Mouse (Mus musculus): Measurements from ENCODE around the gene Cops9. TPM values are rescaled to one million over a fixed set of nuclear protein-coding genes. Genes with fewer than 3 reads are reported as not detected.

Gene Cops9
- polyA plus RNA-seq, 1 experiment from 2014 or later = 534 TPM

GRCm38 (mm10) chr1:92634976-92635599 is 6.7 kb downstream of the Cops9 start:
- no peak for TF ChIP-seq CTCF (IDR thresholded peaks at IDR 0.05; ENCODE audit: low read depth)
- 82% methylated on average over 4 of the region's 4 CpGs for WGBS
- H3K27me3 ChIP-seq (ENCODE audit: insufficient read depth, low read length) = no peaks in the 10 kb centered on the region
- DNase-seq (ENCODE audit: low spot score) (no peak), ATAC-seq (replicated peaks; ENCODE audit: low FRiP score, low read depth) (no peak)
- no peak overlapping the region for H3K9ac ChIP-seq (ENCODE audit: low read depth, low read length)
- H3K36me3 ChIP-seq (ENCODE audit: insufficient read depth, low read length) = peaks cover 11% of the 10 kb centered on the region
- H3K4me1 ChIP-seq (replicated peaks; ENCODE audit: insufficient read depth, low read length) = no peaks in the 10 kb centered on the region
- H3K9me3 ChIP-seq (replicated peaks; ENCODE audit: low read length) = no peaks in the 10 kb centered on the region
- H3K4me2 ChIP-seq (ENCODE audit: low read length) = no peak overlapping the region
- H3K4me3 ChIP-seq (replicated peaks; ENCODE audit: low read depth, low read length) = no peak overlapping the region
- no peak overlapping the region for H3K27ac ChIP-seq

GRCm38 (mm10) chr1:92634569-92634968 is 7.2 kb downstream of the Cops9 start:
- Histone ChIP-seq H3K4me3 (replicated peaks; ENCODE audit: low read depth, low read length) (no peak overlapping the region), H3K27me3 (ENCODE audit: insufficient read depth, low read length) (no peaks in the 10 kb centered on the region), H3K9ac (ENCODE audit: low read depth, low read length) (no peak overlapping the region), H3K9me3 (replicated peaks; ENCODE audit: low read length) (no peaks in the 10 kb centered on the region), H3K27ac (no peak overlapping the region), H3K4me1 (replicated peaks; ENCODE audit: insufficient read depth, low read length) (no peaks in the 10 kb centered on the region), H3K4me2 (ENCODE audit: low read length) (no peak overlapping the region), H3K36me3 (ENCODE audit: insufficient read depth, low read length) (peaks cover 11% of the 10 kb centered on the region)
- 61% methylated on average over 1 of the region's 1 CpGs for WGBS
- TF ChIP-seq CTCF (IDR thresholded peaks at IDR 0.05; ENCODE audit: low read depth) = no peak
- DNase-seq (ENCODE audit: low spot score) (no peak), ATAC-seq (replicated peaks; ENCODE audit: low FRiP score, low read depth) (no peak)

GRCm38 (mm10) chr1:92633726-92634125 is 8.1 kb downstream of the Cops9 start:
- 80% methylated on average over 8 of the region's 8 CpGs for WGBS
- DNase-seq (ENCODE audit: low spot score) (no peak), ATAC-seq (replicated peaks; ENCODE audit: low FRiP score, low read depth) (no peak)
- H3K4me2 ChIP-seq (ENCODE audit: low read length) = no peak overlapping the region
- no peaks in the 10 kb centered on the region for H3K27me3 ChIP-seq (ENCODE audit: insufficient read depth, low read length)
- no peak overlapping the region for H3K4me3 ChIP-seq (replicated peaks; ENCODE audit: low read depth, low read length)
- no peak for TF ChIP-seq CTCF (IDR thresholded peaks at IDR 0.05; ENCODE audit: low read depth)
- no peaks in the 10 kb centered on the region for H3K4me1 ChIP-seq (replicated peaks; ENCODE audit: insufficient read depth, low read length)
- no peak overlapping the region for H3K9ac ChIP-seq (ENCODE audit: low read depth, low read length)
- no peaks in the 10 kb centered on the region for H3K9me3 ChIP-seq (replicated peaks; ENCODE audit: low read length)
- peaks cover 11% of the 10 kb centered on the region for H3K36me3 ChIP-seq (ENCODE audit: insufficient read depth, low read length)
- H3K27ac ChIP-seq = no peak overlapping the region

GRCm38 (mm10) chr1:92632948-92633347 is 8.8 kb downstream of the Cops9 start:
- no peak overlapping the region for H3K27ac ChIP-seq
- H3K4me1 ChIP-seq (replicated peaks; ENCODE audit: insufficient read depth, low read length) = no peaks in the 10 kb centered on the region
- H3K4me2 ChIP-seq (ENCODE audit: low read length) = no peak overlapping the region
- peak; percentile 35 for TF ChIP-seq CTCF (IDR thresholded peaks at IDR 0.05; ENCODE audit: low read depth)
- H3K9me3 ChIP-seq (replicated peaks; ENCODE audit: low read length) = no peaks in the 10 kb centered on the region
- DNase-seq (ENCODE audit: low spot score) (no peak), ATAC-seq (replicated peaks; ENCODE audit: low FRiP score, low read depth) (no peak)
- no peak overlapping the region for H3K9ac ChIP-seq (ENCODE audit: low read depth, low read length)
- H3K27me3 ChIP-seq (ENCODE audit: insufficient read depth, low read length) = no peaks in the 10 kb centered on the region
- H3K36me3 ChIP-seq (ENCODE audit: insufficient read depth, low read length) = peaks cover 11% of the 10 kb centered on the region
- 65% methylated on average over 6 of the region's 6 CpGs for WGBS
- H3K4me3 ChIP-seq (replicated peaks; ENCODE audit: low read depth, low read length) = no peak overlapping the region

GRCm38 (mm10) chr1:92632196-92632595 is 9.6 kb downstream of the Cops9 start:
- WGBS = 83% methylated on average over 5 of the region's 5 CpGs
- no peaks in the 10 kb centered on the region for H3K27me3 ChIP-seq (ENCODE audit: insufficient read depth, low read length)
- no peak overlapping the region for H3K27ac ChIP-seq
- peaks cover 8% of the 10 kb centered on the region for H3K36me3 ChIP-seq (ENCODE audit: insufficient read depth, low read length)
- no peak overlapping the region for H3K9ac ChIP-seq (ENCODE audit: low read depth, low read length)
- no peaks in the 10 kb centered on the region for H3K9me3 ChIP-seq (replicated peaks; ENCODE audit: low read length)
- H3K4me1 ChIP-seq (replicated peaks; ENCODE audit: insufficient read depth, low read length) = no peaks in the 10 kb centered on the region
- no peak overlapping the region for H3K4me3 ChIP-seq (replicated peaks; ENCODE audit: low read depth, low read length)
- no peak for TF ChIP-seq CTCF (IDR thresholded peaks at IDR 0.05; ENCODE audit: low read depth)
- H3K4me2 ChIP-seq (ENCODE audit: low read length) = no peak overlapping the region
- DNase-seq (ENCODE audit: low spot score) (no peak), ATAC-seq (replicated peaks; ENCODE audit: low FRiP score, low read depth) (no peak)

GRCm38 (mm10) chr1:92628227-92628626 is 13.6 kb downstream of the Cops9 start:
- Histone ChIP-seq H3K4me3 (replicated peaks; ENCODE audit: low read depth, low read length) (no peak overlapping the region), H3K4me2 (ENCODE audit: low read length) (no peak overlapping the region), H3K9me3 (replicated peaks; ENCODE audit: low read length) (no peaks in the 10 kb centered on the region), H3K9ac (ENCODE audit: low read depth, low read length) (no peak overlapping the region), H3K36me3 (ENCODE audit: insufficient read depth, low read length) (no peaks in the 10 kb centered on the region), H3K27ac (no peak overlapping the region), H3K4me1 (replicated peaks; ENCODE audit: insufficient read depth, low read length) (no peaks in the 10 kb centered on the region), H3K27me3 (ENCODE audit: insufficient read depth, low read length) (no peaks in the 10 kb centered on the region)
- TF ChIP-seq CTCF (IDR thresholded peaks at IDR 0.05; ENCODE audit: low read depth) = no peak
- WGBS = 61% methylated on average over 4 of the region's 4 CpGs
- ATAC-seq (replicated peaks; ENCODE audit: low FRiP score, low read depth) (no peak), DNase-seq (ENCODE audit: low spot score) (peak; percentile 68)

GRCm38 (mm10) chr1:92618360-92618759 is 23.4 kb downstream of the Cops9 start:
- 48% methylated on average over 4 of the region's 4 CpGs for WGBS

More at GRCm38 (mm10) chr1:92618360-92618759, 23.4 kb downstream of the Cops9 start:
- Histone ChIP-seq H3K9ac (ENCODE audit: low read depth, low read length) (no peak overlapping the region), H3K4me1 (replicated peaks; ENCODE audit: insufficient read depth, low read length) (no peaks in the 10 kb centered on the region), H3K4me3 (replicated peaks; ENCODE audit: low read depth, low read length) (no peak overlapping the region), H3K27me3 (ENCODE audit: insufficient read depth, low read length) (no peaks in the 10 kb centered on the region), H3K9me3 (replicated peaks; ENCODE audit: low read length) (no peaks in the 10 kb centered on the region), H3K4me2 (ENCODE audit: low read length) (no peak overlapping the region), H3K36me3 (ENCODE audit: insufficient read depth, low read length) (no peaks in the 10 kb centered on the region), H3K27ac (no peak overlapping the region)
- ATAC-seq (replicated peaks; ENCODE audit: low FRiP score, low read depth) (no peak), DNase-seq (ENCODE audit: low spot score) (no peak)
- no peak for TF ChIP-seq CTCF (IDR thresholded peaks at IDR 0.05; ENCODE audit: low read depth)

Data from kidney, postnatal 0 days (tissue).